Mouse (Mus musculus): ENCODE results near the gene Nxph4.

GRCm38 (mm10) chr10:127534036-127534928 lies at the start of gene Nxph4:
- no peak for TF ChIP-seq CTCF (IDR thresholded peaks at IDR 0.05; ENCODE audit: control insufficient read depth, insufficient read depth, low read length)
- no peak for TF ChIP-seq POLR2A (IDR thresholded peaks at IDR 0.05; ENCODE audit: borderline replicate concordance, control insufficient read depth, low read depth, low read length)
